Mouse (Mus musculus): Measurements from ENCODE around the gene Procr. TPM values are rescaled to one million over a fixed set of nuclear protein-coding genes. Genes with fewer than 3 reads are reported as not detected.

The Procr gene
- polyA plus RNA-seq (2012; fragmentation: generic; extraction: Trizol) = 1 to 10 TPM; 4.4 to 7.8 TPM

DNA sequence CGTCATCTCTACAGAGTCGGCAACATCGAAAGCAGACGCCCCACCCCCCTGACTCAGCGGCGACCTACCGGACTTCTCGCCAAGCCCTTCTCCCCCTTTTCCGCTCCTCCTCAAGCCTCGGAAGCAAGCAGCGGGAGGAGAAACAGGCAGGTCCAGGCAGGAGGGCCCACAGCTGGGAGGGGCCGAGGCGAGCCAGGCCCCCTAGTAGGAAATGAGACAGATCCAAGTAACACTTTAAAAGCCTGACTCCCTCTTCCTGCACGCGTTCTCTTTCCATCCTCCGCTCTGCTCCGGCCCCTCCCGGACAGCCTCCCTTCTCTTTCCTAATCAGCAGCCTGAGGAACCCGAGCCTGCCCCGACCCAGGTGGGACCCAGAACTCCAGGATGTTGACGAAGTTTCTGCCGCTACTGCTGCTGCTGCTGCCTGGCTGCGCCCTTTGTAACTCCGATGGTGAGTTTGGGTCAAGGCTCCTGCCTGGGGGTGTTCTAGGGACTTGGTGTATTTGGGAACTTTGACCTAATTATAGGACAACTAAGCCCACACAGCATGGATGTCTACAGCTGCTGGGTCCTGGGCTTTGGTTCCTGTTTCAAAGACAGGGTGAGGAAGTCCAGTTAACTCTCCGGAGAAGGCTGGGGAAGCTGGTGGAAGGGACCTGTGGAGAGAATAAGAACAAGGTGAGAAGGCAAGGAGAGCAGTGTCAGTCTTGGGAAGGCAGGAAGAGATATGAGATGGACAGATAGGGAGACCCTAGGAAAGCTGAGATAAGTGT, at the start of gene Procr:
Gene Procr (plus strand): TSS at position 104 of the 773 bp plus-strand sequence.

DNA sequence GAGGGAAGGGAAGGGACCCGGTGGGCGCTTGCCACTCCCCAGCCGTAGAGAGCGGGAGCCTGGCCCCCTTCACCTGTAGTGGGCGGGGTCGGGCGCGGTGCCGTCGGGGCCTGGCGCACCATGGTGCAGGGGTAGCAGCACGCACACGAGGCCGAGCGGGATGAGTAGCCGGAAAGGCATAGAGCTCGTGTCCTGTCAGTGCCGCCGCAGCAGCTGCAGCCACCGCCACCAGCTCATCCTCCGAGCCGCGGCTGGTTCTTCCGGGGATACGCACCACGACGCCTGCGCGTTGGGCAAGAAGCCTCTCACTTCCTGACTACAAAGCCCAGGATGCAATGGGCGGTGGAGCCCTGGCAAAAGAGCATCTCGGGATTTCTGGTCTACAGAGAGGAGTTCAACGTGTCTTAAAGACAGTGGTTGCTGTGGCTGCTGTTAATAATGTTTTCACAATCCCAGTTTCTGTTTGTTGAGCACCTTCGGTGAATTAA, 21.7 kb upstream of the Procr start, which contains the start of gene Edem2:
Gene Edem2 (minus strand): TSS at position 318 of the 488 bp plus-strand sequence.

DNA sequence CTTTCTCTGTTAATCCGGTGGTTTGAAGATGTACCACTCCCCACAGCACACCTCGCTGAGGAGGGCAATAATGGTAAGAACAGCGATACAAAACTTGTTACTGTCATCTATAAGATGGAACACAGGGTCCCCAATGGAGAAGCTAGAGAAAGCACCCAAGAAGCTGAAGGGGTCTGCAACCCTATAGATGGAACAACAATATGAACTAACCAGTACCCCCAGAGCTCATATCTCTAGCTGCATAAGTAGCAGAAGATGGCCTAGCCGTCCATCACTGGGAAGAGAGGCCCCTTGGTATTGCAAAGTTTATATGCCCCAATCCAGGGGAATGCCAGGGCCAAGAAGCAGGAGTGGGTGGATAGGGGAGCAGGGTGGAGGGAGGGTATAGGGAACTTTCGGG, 15.2 kb upstream of the Procr start, which contains the start of gene Gm17581:
Gene Gm17581 (minus strand): TSS at position 101 of the 400 bp plus-strand sequence.

DNA sequence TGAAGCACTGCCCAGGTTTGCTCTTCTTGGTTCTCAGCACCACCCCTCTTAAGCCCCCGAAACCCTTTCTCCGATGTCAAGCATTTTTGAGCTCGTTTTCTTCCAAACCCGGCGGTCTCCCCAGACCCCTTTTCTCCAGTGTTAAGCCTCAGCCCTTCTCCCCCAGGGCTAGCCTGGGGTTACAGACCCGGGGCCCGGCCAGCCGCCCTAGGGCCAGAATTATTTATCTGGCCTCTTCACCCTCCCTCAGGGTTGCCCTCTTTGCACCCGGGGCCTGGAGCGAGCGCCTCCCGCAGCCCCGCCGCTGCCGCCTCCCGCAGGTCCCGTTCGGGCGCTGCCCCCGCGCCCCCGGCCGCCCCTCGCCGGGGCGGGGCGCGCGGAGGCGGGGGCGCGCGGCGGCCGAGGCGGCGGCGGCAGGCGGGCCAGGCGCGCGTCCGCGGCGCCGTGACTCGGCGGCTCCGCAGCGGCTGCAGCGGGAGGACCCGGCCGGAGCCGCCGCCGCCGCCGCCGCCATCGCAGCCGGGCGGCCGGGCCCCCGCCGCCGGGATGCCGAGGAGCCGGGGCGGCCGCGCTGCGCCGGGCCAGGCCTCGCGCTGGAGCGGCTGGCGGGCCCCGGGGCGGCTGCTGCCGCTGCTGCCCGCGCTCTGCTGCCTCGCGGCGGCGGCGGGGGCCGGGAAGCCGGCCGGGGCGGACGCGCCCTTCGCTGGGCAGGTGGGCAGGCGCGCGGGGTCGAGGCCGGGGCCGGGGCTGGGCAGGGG, 24.2 kb downstream of the Procr start, which contains the start of gene Mmp24:
Gene Mmp24 (plus strand): TSS at position 416 of the 758 bp plus-strand sequence.

Other genes starting within 250 kb of the Procr start
- 1 to 10 TPM; 2.1 to 7.1 TPM for gene Acss2, start 233.2 kb upstream of the Procr start, polyA plus RNA-seq (2012; fragmentation: generic; extraction: Trizol)
- gene Ggt7, start 232.9 kb upstream of the Procr start, polyA plus RNA-seq (2012; fragmentation: generic; extraction: Trizol) = 1 to 10 TPM in 1 of 2 experiments, under 1 TPM in 1; 0.14 to 1.5 TPM
- gene Gss, start 158.3 kb upstream of the Procr start, polyA plus RNA-seq (2012; fragmentation: generic; extraction: Trizol) = 10 to 100 TPM; 28.2 to 38.3 TPM
- under 1 TPM; 0.02 to 0.12 TPM for gene Myh7b, start 139.9 kb upstream of the Procr start, polyA plus RNA-seq (2012; fragmentation: generic; extraction: Trizol)
- 100 to 1,000 TPM in 1 of 2 experiments, 10 to 100 TPM in 1; 43.1 to 143 TPM for gene Trpc4ap, start 58.7 kb upstream of the Procr start, polyA plus RNA-seq (2012; fragmentation: generic; extraction: Trizol)
- gene Edem2, start 21.6 kb upstream of the Procr start, polyA plus RNA-seq (2012; fragmentation: generic; extraction: Trizol) = 10 to 100 TPM; 17.7 to 35.3 TPM
- gene Gm17581, start 15.3 kb upstream of the Procr start, polyA plus RNA-seq (2012; fragmentation: generic; extraction: Trizol) = not detected
- under 1 TPM; 0.11 to 0.15 TPM for gene Mmp24, start 24.2 kb downstream of the Procr start, polyA plus RNA-seq (2012; fragmentation: generic; extraction: Trizol)
- 10 to 100 TPM; 42.7 to 60.4 TPM for gene BC029722, start 68.3 kb downstream of the Procr start, polyA plus RNA-seq (2012; fragmentation: generic; extraction: Trizol)
- 100 to 1,000 TPM; 140 to 603 TPM for gene Eif6, start 75.8 kb downstream of the Procr start, polyA plus RNA-seq (2012; fragmentation: generic; extraction: Trizol)
- under 1 TPM in 1 of 2 experiments, not detected in 1; 0.01 TPM for gene Fam83c, start 83.7 kb downstream of the Procr start, polyA plus RNA-seq (2012; fragmentation: generic; extraction: Trizol)
- 10 to 100 TPM; 10.3 to 24.6 TPM for gene Uqcc1, start 179.2 kb downstream of the Procr start, polyA plus RNA-seq (2012; fragmentation: generic; extraction: Trizol)
- gene Gm15557, start 189.6 kb downstream of the Procr start, polyA plus RNA-seq (2012; fragmentation: generic; extraction: Trizol) = under 1 TPM in 1 of 2 experiments, not detected in 1; 0.07 TPM
- under 1 TPM; 0.01 to 0.02 TPM for gene Gdf5, start 194.2 kb downstream of the Procr start, polyA plus RNA-seq (2012; fragmentation: generic; extraction: Trizol)
- gene Cep250, start 205.3 kb downstream of the Procr start, polyA plus RNA-seq (2012; fragmentation: generic; extraction: Trizol) = 10 to 100 TPM in 1 of 2 experiments, 1 to 10 TPM in 1; 3.8 to 12.5 TPM